Mouse (Mus musculus): ENCODE results near the gene Irx4.

GRCm38 (mm10) chr13:73277361-73277760 lies 17.1 kb downstream of the Irx4 start:
- no peak for TF ChIP-seq CHD2 (IDR thresholded peaks at IDR 0.05; ENCODE audit: low read depth, low read length)
- no peak for TF ChIP-seq ZC3H11A (IDR thresholded peaks at IDR 0.05; ENCODE audit: borderline replicate concordance, low read depth, low read length)
- no peak for TF ChIP-seq HCFC1 (IDR thresholded peaks at IDR 0.05; ENCODE audit: borderline replicate concordance, insufficient read depth, low read length)

Measured in ES-E14 (cell line).